Mouse (Mus musculus): ENCODE measurements around the gene Pla2g15.

The Pla2g15 gene

DNA sequence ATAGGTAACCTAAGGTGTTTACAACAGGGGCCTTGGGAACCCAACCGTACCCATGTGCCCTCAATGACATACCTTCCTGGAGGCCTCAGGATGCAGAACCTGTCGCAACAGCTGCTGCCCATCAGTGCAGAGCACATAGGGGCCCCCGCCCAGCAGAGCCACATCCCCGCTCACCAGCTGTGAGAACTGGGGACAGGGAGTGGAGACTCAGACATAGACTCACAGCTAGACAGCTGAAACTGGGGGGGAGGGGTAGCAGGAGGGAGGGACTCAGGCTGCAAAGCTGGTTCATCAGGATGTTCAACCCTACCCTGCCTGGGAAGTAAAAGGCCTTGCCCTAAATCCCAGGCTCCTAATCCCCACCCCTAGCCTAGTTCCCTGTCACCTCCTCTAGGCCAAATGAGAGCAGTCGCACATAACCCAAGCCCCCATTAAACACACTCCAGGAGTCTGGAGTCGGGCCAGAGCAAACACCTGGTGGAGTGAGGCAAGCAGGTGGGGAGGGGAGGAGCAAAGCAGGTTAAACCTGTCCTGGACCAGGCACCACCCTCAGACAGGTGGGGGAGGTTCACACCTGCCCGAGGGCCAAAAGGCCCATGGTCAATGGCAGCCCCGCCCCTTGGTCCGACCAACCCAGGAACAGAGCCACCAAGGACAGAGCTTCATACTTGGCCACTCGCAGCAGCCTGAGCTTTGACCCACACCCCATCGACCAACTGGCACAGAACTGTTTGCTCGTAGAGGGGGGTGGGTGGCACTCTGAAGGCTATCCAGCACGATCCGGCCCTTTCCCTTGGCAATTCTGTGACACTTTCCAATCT lies 15.2 kb upstream of the Pla2g15 start:
- DNase-seq (ENCODE audit: low read depth, low spot score): peak; percentile 62

DNA sequence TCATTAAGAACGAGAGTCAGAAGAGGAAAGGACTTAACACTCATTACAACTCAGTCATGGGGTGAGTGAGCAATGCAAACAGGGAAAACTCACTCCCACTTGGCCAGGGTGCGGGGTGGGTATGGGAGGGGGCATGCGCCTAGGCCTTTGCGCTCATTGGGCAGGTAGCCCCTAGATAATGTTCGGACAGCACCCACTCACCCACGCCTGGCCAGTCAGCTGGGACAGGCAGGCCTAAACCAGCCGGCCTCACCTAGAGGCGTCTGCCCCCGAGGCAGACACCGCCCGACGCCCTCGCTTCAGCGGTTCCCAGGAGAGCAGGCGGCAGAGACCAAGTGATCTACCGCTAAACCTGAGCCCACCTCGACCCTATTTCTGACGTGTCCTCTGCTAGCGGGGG lies 14.5 kb upstream of the Pla2g15 start:
- DNase-seq (ENCODE audit: low read depth, low spot score): peak; percentile 36

DNA sequence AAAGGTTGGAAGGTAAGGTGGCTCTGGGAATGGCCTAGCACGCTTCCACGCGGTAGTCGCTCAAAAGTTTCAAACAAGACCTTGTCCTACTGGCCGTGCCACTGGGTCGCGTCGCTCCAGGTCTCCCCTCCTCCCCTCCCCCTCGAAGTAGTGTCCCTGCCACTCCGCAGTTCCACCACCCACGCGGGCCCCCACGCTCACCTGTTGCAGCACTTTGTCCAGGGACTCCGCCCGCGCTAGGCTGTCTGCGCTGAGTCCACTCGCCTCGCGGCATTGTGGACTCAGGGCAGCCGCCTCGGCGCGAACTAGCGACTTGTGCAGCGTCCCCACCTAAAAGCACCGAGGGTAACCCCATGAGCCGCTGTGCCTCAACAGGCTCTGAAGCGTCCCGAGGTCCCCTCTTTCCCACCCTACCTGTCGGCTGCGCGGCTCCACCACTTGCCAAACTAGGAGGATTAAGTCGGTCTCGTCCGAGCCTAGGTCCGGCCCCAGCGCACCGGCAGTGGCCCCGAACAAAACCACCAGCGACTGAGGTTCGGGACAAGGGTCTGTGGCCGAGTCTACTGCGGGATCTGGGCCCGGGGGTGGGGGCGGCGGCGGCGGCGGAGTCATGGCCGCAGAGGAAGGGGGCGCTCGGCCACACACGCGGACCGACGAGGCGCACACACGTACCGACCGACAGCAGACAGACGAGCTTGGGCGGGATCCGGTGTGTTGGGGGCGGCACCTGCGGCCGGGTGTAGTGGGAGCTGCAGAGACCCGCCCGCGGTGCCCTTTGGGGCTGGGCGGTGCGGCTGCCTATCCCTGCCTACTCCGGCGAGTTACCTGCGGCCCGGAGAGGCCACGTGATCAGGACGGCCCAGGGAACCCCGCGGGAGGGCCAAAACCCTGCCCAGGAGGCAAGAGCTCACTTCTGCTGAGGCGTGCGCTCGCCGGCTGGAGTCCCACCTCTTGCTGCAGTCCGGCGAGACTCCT lies 13.8 kb upstream of the Pla2g15 start, which contains the start of gene Esrp2:
Esrp2 (minus strand) TSS at position 819 of the 975 bp plus-strand sequence.
- DNase-seq (ENCODE audit: low read depth, low spot score): peak; percentile 90

DNA sequence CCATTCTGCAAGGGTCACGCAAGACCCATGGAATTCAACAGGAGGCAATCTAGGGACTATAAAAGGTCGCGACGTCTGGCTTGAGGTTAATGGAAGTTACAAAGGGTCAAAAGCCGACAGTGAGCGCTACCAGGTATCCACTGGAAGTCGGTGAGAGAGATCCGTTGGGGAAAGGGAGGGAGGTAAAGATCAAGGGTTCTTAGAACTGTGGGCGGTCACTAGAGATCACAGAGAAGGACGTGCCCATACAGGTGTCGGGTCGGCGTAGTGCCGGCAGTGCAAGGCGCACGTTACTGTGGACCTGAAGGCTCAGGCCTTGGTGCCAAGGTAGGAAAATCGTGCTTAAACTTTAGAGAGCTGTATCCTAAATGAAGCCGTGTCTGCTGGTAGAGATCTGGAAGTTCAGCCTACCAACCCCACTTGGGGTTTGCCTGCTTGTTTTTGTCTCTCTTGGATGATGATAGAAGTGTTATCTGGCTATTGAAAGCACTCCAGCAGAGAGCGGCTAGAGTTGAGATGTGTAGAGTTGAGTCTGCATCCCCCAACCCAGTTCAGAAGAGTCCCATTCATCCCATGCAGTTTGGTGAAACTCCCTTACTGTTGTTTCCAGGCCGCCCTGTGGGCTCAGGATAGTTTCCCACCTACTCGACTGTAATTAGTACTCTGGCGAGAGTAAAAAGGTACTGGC lies 12.8 kb upstream of the Pla2g15 start:
- no peak for DNase-seq (ENCODE audit: low read depth, low spot score)

DNA sequence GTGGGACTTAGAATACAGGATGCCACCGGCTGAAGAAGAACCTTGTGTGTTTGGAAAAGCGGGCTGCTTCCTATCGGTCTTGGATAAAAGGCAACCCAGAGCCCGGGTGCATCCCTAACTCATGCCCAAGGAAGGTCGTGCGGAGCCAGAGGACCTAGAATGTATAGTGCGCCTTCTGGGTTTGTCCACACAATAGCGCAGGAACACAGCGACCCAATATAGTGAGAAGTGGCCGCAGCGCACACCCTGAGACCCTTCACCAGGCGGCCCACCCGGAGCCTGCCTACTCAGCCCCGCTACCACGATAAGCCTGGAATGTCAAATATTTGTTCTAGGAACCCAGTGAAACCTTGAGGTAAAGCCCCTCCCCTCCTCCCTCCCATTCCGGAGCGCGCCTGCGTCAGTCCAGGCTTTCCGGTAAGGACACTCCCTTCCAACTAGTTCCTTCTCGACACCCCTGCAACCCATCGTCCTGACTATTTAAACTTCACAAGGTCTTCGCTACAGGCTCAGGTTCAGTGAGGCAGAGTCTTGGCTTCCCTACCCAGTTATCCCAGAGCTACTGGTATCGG lies 12.2 kb upstream of the Pla2g15 start:
- peak; percentile 96 for DNase-seq (ENCODE audit: low read depth, low spot score)

DNA sequence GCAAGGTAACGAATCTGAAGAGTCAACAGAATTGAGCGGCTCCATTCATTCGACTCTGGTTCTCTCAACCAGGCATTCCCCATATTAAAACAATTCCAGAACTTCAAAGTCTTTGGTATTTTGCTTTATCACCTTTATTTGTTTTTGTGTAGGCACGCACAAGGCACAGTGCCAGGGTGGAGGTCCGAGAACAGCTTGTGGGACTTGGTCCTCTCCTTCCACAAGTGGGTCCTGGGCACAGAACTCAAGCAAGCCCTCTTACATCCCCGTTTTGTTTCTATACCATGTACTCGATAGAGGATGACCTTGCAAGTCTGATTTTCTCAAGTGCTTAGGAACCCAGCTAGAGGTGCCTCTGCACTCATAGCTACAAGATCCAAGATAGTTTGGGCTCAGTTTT lies 11.6 kb upstream of the Pla2g15 start:
- DNase-seq (ENCODE audit: low read depth, low spot score): no peak

DNA sequence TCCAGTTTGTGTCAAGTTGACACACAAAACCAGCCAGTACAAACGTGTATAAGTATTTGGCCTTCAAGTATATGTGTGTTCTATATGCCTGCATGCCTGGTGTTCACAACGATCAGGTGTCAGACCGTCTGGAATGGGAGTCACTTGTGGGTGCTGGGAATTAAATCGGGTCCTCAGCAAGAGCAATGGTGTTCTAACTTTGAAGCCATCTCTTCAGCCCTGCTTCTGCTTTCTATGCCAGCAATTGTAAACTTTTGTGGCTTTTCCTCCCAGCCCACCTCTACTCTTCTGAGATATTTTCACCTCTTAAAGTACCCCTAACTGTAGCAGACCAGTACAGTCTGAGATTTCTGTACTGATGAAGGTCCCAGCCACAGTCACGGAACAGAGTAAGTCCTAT lies 10.0 kb upstream of the Pla2g15 start:
- DNase-seq (ENCODE audit: low read depth, low spot score): no peak

DNA sequence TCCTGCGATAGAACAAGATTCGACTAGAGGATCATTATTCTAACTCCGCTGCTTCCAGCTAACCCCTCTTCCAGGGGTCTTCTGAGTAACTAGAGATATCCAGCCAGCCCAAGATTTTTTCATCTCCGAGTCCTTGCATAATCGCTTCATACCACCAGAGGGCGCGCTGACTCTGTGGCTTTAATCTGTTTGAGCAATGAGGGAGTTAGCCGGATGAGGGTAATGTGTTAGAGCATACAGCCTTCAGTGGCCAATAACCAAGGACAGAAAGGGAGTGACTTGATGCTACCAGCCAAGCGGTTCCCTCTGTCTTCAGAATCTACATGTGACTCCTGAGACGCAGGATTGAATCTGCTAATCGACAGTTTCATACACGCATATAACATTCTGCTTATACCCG lies 9.4 kb upstream of the Pla2g15 start:
- peak; percentile 87 for DNase-seq (ENCODE audit: low read depth, low spot score)

DNA sequence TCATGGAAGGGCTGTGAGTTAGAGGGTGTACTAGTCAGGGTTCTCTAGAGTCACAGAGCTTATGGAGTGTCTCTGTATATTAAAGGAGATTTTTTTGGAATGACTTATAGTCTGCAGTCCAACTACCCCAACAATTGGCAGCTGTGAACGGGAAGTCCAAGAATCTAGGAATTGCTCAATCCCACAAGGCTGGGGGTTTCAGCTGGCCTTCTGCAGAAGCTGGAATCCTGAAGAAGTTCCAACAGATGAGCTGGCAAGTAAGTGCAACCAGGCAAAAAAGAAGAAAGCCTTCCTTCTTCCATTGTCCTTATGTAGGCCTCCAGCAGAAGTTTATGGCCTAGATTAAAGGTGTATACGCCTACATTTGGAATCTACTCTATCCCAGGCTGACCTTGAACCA lies 4.9 kb upstream of the Pla2g15 start:
- no peak for DNase-seq (ENCODE audit: low read depth, low spot score)

DNA sequence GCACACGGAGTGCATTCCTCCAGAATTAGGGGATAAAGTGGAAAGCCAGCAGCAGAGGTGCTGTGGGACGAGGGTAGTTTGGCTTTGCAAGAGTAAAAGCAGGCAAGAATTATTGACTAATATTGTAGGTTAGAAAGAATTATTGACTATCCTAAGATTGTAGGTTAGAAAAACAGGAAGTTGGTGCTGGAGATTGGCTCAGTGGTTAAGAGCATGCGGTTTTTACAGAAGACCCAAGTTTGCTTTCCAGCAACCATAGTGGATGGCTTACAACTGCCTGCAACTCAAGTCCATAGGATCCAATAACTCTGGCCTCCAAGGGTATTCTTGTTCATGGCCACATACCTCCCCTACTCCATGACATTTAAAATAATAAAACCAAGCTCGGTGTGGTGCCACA lies 4.2 kb upstream of the Pla2g15 start:
- no peak for DNase-seq (ENCODE audit: low read depth, low spot score)

DNA sequence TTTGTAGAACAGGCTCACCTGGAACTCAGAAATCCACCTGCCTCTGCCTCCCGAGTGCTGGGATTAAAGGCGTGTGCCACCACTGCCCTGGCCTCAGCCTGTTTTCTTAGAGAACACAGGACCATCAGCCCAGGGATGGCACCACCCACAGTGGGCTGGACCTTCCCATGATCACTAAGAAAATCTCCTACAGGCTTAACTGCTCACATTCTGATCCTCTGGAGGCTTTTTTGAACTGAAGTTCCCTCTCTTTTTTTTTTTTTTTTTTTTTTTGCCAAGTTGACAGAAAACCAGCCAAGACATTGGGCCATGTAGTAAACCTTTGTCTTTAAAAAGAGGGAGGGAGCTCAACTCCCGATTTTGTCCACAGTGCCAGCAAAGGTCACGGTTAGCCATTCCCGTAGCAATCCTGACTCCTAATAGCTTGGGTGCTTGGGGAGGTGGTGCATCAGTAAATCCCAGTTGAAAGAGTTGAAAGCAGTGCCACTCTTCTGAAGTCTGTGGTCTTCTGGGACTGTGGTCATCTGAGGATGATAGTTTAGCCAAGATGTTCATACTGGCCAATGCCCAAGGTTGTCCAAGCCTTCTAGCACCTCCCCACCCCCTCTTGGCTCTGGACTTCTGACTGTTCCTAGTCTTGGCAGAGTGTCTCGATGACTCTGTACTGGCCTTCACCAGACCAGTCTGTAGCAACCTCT lies 2.2 kb upstream of the Pla2g15 start:
- peak; percentile 19 for DNase-seq (ENCODE audit: low read depth, low spot score)

DNA sequence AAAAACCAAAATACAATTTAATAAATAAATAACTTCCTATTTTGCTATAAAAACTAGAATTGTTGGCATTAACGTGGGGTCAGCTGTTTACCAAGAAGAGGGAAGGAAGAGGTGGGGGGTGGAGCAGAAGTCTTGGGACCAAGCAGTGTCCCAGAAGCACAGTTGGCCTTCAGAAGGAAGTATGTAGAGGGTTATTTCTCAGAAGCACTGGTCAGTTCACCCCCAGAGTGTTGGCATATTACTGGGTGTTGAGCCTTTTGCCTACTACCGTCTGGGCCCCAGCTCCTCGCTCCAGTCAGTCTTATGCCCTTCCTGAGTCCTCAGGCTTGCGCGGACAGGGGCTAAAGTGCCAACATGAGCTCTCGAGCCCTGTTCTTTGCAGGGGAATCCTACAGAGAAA lies 1.2 kb upstream of the Pla2g15 start:
- DNase-seq (ENCODE audit: low read depth, low spot score): no peak

DNA sequence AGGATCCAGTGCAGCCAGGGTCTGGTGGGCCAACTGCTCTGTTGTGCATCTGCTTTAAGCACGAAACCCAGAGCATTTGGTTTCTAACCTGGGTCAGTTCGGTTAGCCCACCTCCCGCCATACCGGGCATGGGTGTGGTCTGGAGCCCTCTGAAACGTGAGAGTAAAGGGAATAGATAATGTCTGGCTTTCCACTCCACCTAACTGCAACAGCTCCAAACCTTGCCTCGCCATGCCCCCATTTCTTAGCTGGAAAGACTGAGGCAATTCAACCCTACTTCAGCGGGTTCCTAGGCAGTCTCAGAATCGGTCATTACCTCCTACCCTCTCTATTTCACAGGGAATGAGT lies 428 bp downstream of the Pla2g15 start:
- no peak for DNase-seq (ENCODE audit: low read depth, low spot score)

DNA sequence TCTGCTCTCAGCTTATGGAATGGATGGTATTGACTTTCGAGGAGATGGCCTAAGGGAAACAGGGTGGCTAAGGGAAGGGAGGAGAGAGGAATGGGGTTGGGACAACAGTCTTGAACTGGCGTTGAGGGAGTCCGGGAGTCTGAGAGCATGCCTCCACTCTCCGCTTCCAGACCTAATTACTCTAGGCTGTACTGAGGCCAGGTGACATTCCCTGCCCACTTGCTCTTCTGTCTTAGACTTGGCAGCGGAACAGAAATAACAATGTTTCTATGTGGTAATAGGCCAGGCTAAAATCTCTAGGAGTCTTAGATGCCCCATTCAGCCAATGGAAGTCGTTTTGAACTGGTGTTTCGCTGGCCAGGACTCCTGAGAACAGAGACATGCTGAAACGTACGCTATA lies 842 bp downstream of the Pla2g15 start:
- DNase-seq (ENCODE audit: low read depth, low spot score): no peak

DNA sequence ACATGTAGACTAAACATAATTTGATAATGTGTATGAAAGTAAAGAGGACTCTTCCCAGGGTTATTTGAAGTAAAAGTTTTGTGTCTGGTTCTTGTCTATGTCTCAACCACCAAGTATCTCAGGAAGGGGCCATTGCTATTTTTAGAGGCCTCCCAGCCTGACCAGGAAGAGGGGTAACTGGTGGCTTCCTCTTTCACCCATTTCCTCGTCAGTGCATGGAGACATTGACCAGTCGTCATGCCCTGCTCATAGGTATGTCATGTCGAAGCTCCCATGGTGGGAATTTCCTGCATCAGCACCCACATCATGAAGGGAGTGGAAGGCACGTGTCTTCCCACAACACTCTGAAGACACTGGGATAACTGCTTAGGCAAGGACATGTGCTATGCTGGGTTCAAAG lies 2.7 kb downstream of the Pla2g15 start:
- DNase-seq (ENCODE audit: low read depth, low spot score): no peak

DNA sequence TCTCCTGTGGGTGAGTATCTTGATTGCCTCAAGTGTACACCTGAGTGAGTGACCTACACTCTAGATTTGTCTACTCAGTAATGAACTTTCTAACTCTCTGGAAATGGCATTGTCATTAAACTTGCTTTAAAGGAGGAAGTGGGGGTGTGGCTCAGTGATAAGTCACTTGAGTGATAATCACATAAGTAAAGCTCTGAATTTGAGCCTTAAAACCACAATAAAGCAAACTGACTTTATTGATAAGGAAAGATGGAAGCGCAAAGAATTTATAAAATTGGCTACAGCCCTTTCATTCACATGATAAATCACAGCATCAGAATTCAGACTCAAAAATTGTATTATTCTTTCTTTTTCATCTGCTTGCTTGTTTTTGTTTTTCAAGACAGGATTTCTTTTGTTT lies 7.2 kb downstream of the Pla2g15 start:
- DNase-seq (ENCODE audit: low read depth, low spot score): no peak

DNA sequence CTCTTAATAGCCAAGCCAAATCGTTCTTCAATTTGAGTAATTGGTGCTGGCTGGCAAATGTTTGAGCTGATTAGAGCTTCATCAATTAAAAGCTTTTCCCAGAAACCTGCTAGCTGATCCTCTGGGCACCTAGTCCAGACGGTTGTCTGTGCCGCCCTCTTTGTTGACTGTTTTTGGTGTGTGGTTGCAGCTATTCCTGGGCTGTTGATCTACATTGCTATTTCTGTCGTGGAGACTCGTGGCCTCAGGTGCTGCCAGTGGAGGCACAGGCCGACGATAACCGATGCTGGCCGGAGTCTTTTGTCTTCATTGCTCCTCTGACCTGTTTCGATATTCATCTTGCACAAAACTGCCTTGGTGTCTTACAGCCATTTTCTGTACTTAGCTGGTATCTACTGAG lies 8.2 kb downstream of the Pla2g15 start:
- DNase-seq (ENCODE audit: low read depth, low spot score): no peak

DNA sequence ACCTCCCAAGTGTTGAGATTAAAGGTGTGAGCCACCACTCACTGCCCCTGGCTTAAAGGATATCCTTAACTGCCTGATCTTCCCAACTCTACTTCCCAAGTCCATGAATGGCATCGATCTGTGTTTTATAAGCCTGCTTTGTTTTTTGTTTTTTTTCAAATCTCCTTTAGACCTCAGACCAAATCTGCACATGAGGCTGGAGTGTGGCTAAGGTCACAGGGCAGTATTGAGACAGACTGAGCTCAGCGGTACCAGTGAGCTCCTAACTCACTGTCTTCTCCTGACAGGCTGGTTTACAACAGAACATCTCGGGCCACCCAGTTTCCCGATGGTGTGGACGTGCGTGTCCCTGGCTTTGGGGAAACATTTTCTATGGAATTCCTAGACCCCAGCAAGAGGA lies 9.7 kb downstream of the Pla2g15 start:
- no peak for DNase-seq (ENCODE audit: low read depth, low spot score)

DNA sequence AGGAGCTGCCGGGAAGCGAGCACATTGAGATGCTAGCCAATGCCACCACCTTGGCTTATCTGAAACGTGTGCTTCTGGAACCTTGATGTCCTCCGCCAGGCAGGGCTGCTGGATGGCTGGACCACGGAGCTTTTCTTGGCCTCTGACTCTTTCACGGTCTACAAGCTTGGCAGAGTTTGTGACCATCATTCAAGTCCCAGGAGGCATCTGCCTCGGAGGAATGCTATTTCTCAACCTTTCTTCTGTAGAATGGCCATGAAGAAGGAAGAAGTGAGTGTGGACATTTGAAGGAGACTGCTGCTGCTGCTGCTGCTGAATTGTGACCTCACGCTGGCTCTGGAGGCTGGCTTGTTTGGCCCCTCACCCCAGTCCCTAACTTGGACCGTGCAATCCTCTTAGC lies 13.1 kb downstream of the Pla2g15 start:
- DNase-seq (ENCODE audit: low read depth, low spot score): no peak

DNA sequence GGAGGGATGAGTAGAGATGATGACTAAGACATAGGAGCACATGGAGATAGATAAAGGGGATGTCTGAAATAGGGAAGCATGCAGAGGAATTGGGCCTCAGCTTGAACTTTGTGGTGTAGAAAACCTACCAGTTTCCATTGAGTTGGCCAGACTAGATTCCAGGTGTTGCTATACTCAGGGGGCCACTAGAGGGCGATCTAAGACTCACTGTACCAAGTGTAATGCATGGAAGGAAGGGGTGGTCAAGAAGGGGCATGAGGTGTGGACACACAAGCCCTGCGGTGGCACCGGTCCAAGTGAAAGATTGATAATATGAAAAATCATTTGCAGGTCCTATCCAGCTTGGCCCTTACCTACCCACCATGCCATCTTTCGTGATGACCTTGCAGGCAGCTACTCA lies 15.3 kb downstream of the Pla2g15 start:
- DNase-seq (ENCODE audit: low read depth, low spot score): peak; percentile 76

DNA sequence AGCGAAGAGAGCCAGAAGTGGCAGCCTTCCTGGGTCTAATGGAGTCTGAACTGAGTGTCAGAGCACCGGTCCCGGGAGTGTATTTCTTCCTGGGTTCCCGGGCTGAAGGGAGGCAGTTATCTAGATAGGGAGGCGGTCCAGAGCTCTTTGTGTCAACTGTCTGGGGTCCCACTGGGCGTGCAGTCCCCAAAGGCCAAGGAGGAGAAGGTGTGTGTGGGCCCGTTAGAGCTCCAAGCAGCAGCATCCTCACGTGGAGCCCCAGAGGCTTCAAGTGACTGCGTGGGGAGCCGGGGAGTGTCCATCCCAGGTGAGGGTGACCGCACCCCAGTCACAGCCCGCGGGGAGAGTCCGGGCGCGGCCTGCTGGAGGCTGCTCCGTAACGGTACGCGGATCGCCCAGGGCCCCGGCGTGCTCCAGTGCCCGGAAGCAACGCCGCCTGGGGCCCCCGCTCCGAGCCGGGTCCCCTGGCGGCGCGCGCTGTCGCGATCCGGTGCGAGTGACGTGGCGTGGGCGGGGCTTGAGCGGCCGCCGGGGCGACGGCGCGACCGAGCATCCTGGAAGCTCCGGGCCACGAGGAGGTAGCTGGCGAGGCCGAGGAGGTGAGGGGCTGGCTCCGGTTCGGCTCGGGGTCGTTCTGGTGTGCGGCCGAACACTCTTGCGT lies 18.3 kb downstream of the Pla2g15 start, which contains the start of gene Slc7a6:
Slc7a6 (plus strand) TSS at position 502 of the 661 bp plus-strand sequence.
- DNase-seq (ENCODE audit: low read depth, low spot score): peak; percentile 83

Data from ZHBTc4 (cell line).